ENCODE assay signal across 26 mouse cellular contexts in the genomic region with DNA sequence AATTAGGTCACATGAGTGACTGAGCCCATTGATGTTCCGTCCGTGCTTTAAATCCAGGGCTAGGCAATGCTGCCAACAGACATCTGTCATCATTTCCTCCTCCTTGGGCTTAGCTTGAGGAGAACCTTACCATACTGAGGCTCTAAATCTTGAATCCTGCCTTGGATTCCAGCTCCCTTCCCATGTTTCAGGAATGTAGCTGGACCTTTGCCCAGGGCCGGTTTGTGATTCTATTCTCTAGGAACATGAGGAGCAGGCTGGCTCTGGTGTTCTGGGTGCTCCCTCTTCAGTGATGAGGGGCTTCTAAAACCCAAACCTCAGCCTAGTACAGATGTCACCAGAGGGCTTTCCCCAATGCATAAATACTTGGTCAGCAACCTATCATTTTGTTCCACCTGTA.
DNase-seq lines count a peak whose midpoint lies in the region; ATAC-seq and TF ChIP-seq lines count a peak whose summit lies in the region.
"Had no signal": no experiment of that assay in that cellular context is flagged by ENCODE, and none has a peak within 500 bp of the region (broad histone marks: within the 10 kb centered on the region; RNA-seq: fewer than 3 reads in every experiment).

No protein-coding gene starts in this region.

- H3K4me2 ChIP-seq in lung, embryonic 14.5 days = no peak overlapping the region
- H3K4me2 ChIP-seq: forebrain, embryonic 12.5 days; limb, embryonic 15.5 days; lung, embryonic 15.5 days; midbrain, embryonic 12.5 days; neural tube, embryonic 15.5 days had no signal

- peak; percentile 12 to 20 for DNase-seq in heart, postnatal 10 days
- DNase-seq in heart, embryonic 10.5 days (ENCODE audit: low spot score) = no peak
- DNase-seq in lung, embryonic 14.5 days = peak; percentile 45
- DNase-seq in lung, postnatal 25 days (ENCODE audit: low spot score) = no peak
- peak; percentile 1 for DNase-seq in brain, embryonic 14.5 days (ENCODE audit: low read depth)
- peak; percentile 0 to 46 for DNase-seq in kidney, postnatal 36 days
- DNase-seq in right cerebral cortex, postnatal 10 days (ENCODE audit: low spot score in 2 of 2) = no peak
- DNase-seq: adrenal gland, postnatal 25 days; B cell, adult 2 months; cerebellum, adult 9-10 months; gastrocnemius, postnatal 36 days; left cerebral cortex, postnatal 4 days; right cerebral cortex, postnatal 25 days; thymus, adult 18-20 months; thymus, postnatal 36 days had no signal

- WGBS in heart, embryonic 10.5 days = 70% methylated on average over 3 of the region's 3 CpGs
- 43% methylated on average over 3 of the region's 3 CpGs for WGBS in lung, embryonic 14.5 days

- no peaks in the 10 kb centered on the region for H3K36me3 ChIP-seq in heart, embryonic 10.5 days
- no peaks in the 10 kb centered on the region for H3K36me3 ChIP-seq in lung, embryonic 14.5 days (ENCODE audit: insufficient read depth)
- H3K36me3 ChIP-seq: forebrain, embryonic 12.5 days; G1E; hindbrain, embryonic 10.5 days; limb, embryonic 15.5 days; lung, embryonic 15.5 days; midbrain, embryonic 12.5 days; neural tube, embryonic 15.5 days had no signal

- intact Hi-C loops in heart, postnatal 10 days (cut with DNase I) = no loop called here

- ATAC-seq in lung, embryonic 14.5 days (ENCODE audit: insufficient read depth) = no peak
- ATAC-seq: hindbrain, postnatal 0 days; intestine, embryonic 16.5 days had no signal

- no peak overlapping the region for H3K9ac ChIP-seq in lung, embryonic 14.5 days
- H3K9ac ChIP-seq: forebrain, embryonic 12.5 days; limb, embryonic 15.5 days; liver, embryonic 14.5 days; lung, embryonic 15.5 days; midbrain, embryonic 12.5 days; neural tube, embryonic 15.5 days had no signal

- no peak for TF ChIP-seq POLR2A in brain, embryonic 14.5 days (IDR thresholded peaks at IDR 0.05; ENCODE audit: borderline replicate concordance, extremely low read depth, insufficient read depth, insufficient read length, poor library complexity, severe bottlenecking)

- no peaks in the 10 kb centered on the region for H3K9me3 ChIP-seq in heart, embryonic 10.5 days
- H3K9me3 ChIP-seq in lung, embryonic 14.5 days (ENCODE audit: low read depth, low read length) = no peaks in the 10 kb centered on the region
- H3K9me3 ChIP-seq: forebrain, embryonic 12.5 days; G1E; hindbrain, embryonic 10.5 days; limb, embryonic 15.5 days; lung, embryonic 15.5 days; midbrain, embryonic 12.5 days; neural tube, embryonic 15.5 days had no signal

- 0 out of 2 replicates have a peak, but pooled peaks cover 9% of the 10 kb centered on the region for H3K27me3 ChIP-seq in heart, embryonic 10.5 days (ENCODE audit: insufficient read depth, poor library complexity, severe bottlenecking)
- H3K27me3 ChIP-seq in lung, embryonic 14.5 days (ENCODE audit: insufficient read depth, low read length) = no peaks in the 10 kb centered on the region
- H3K27me3 ChIP-seq: CH12.LX had no signal

- H3K27ac ChIP-seq in heart, embryonic 10.5 days = no peak overlapping the region
- H3K27ac ChIP-seq in lung, embryonic 14.5 days (ENCODE audit: low read depth) = no peak overlapping the region
- H3K27ac ChIP-seq: forebrain, embryonic 12.5 days; hindbrain, embryonic 10.5 days; hindbrain, postnatal 0 days; limb, embryonic 15.5 days; liver, embryonic 14.5 days; lung, embryonic 15.5 days; midbrain, embryonic 12.5 days; neural tube, embryonic 15.5 days had no signal

- no peak overlapping the region for H3K4me3 ChIP-seq in heart, embryonic 10.5 days
- H3K4me3 ChIP-seq in lung, embryonic 14.5 days (ENCODE audit: low read depth, low read length) = no peak overlapping the region
- H3K4me3 ChIP-seq: forebrain, embryonic 12.5 days; hindbrain, embryonic 10.5 days; limb, embryonic 15.5 days; lung, embryonic 15.5 days; midbrain, embryonic 12.5 days; neural tube, embryonic 15.5 days had no signal

- no peak for TF ChIP-seq CTCF in lung, embryonic 14.5 days (IDR thresholded peaks at IDR 0.05; ENCODE audit: low read depth)
- TF ChIP-seq CTCF in brain, embryonic 14.5 days (IDR thresholded peaks at IDR 0.05; ENCODE audit: borderline replicate concordance, extremely low read depth, insufficient read depth, insufficient read length) = no peak

- H3K4me1 ChIP-seq in heart, embryonic 10.5 days = no peaks in the 10 kb centered on the region
- no peaks in the 10 kb centered on the region for H3K4me1 ChIP-seq in lung, embryonic 14.5 days (ENCODE audit: insufficient read depth)
- H3K4me1 ChIP-seq: forebrain, embryonic 12.5 days; hindbrain, embryonic 10.5 days; limb, embryonic 15.5 days; lung, embryonic 15.5 days; midbrain, embryonic 12.5 days; neural tube, embryonic 15.5 days had no signal

Comparison
In these comparisons a context has a peak if more than half of its experiments do, and no peak if none do; other contexts are left out.
1. DNase-seq: peak in heart, postnatal 10 days (2 of 2), lung, embryonic 14.5 days (single experiment), brain, embryonic 14.5 days (single experiment) and kidney, postnatal 36 days (2 of 2); none in heart, embryonic 10.5 days (single experiment), lung, postnatal 25 days (single experiment) and right cerebral cortex, postnatal 10 days (0 of 2).